Mouse (Mus musculus) cerebellum, adult 2 months (tissue): ENCODE results near the gene Mybpc1.

Experiments used
- CTCF ChIP-seq: fragments of 200-500 bp; IDR thresholded peaks from 2 replicates; pipeline ENCODE4 v1.5.1; 2011; ENCODE audit warnings: low read depth, mild to moderate bottlenecking, control low read depth, low read length, moderate library complexity, borderline replicate concordance; ENCODE audit not compliant: insufficient read depth
- POLR2A ChIP-seq: fragments of 200-500 bp; IDR thresholded peaks from 2 replicates; pipeline ENCODE4 v1.6.1; 2011; ENCODE audit warnings: low read length, control low read depth, borderline replicate concordance; ENCODE audit not compliant: insufficient read depth

DNA sequence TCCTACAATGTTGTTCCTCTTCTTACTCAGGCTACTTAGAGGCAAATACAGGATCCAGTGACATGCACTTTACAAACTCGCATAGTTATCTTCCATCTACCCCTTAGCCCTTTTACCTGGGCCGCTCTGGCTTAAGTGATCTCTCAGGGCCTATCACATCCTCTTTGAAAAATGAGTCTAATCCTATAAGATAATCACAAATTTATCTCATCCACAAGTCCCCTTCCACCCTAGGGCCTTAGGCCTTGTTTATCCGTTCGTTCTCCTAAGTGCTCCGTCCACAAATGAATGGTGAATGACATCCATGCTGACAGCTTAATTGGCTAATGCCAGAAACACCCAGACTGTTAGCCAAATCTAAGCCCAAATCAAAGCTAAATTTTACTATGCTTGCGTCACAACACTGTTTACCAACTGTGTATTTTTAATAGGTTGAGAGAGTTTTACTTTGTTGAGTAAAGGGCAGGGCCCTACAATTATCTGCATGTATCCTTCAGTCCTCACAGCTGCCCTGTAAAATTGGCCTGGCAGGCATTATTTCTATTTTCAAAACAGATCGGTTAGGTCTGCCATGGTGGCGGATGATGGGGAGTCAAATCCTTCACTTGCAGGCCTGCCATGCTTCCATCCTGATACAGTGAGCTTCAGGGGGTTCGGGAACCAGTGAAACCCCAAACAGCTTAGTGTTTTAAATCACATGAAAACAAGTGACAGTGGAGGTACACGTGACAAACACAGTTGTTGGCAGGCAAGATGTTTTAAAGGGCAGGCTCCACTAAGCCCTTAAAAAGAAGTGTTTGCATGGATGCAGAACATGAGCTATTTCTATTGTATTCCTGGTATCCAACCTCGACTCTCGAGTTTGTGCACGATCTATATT is 102.8 kb downstream of the Mybpc1 start:
- TF ChIP-seq POLR2A, result no peak
- TF ChIP-seq CTCF, result no peak
